ENCODE assay signal across 22 mouse cellular contexts in the genomic region with DNA sequence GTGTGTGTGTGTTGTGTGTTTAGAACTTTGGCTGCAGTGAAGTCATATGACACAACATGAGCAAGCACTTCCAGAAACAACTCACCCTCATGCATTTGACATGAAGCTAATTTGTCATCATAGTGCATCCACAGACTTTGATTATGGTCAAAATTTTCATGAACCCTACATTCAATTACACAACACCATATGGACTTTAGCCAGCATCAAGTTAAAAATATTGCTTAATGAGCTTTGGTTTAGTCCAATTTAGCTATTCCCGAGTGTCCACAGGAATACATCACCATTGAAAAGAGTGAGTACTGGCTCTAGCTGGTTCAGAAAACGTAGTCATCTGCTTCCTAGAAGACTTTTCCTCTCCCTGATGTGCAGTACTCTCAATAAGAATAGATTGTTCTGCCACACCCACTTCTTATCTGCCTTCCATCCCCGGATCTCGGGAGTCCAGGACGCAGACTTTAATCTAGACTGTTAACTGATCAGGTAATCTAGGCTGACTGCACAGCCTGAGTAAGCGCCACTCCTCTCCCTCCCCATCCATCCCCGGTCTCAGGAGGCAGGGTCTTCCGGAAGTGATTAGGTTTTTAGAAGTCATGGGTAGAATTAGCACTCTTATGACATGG. TPM values are rescaled to one million over a fixed set of nuclear protein-coding genes. Genes with fewer than 3 reads are reported as not detected.
DNase-seq lines count a peak whose midpoint lies in the region; ATAC-seq and TF ChIP-seq lines count a peak whose summit lies in the region.
"Had no signal": no experiment of that assay in that cellular context is flagged by ENCODE, and none has a peak within 500 bp of the region (broad histone marks: within the 10 kb centered on the region; RNA-seq: fewer than 3 reads in every experiment).

No protein-coding gene starts in this region.

- 0 out of 2 replicates have a peak, but pooled peaks cover 23% of the 10 kb centered on the region for H3K4me1 ChIP-seq in embryonic facial prominence, embryonic 15.5 days
- peaks cover 27% of the 10 kb centered on the region for H3K4me1 ChIP-seq in embryonic facial prominence, embryonic 10.5 days
- H3K4me1 ChIP-seq in intestine, embryonic 15.5 days (replicated peaks), result no peaks in the 10 kb centered on the region
- no peaks in the 10 kb centered on the region for H3K4me1 ChIP-seq in intestine, postnatal 0 days (replicated peaks; ENCODE audit: control insufficient read depth, insufficient read depth, low read length)
- H3K4me1 ChIP-seq in lung, postnatal 0 days (ENCODE audit: insufficient read depth, low read depth, low read length), result peaks cover 5% of the 10 kb centered on the region; the same call in 1 of the 2 replicates
- H3K4me1 ChIP-seq in lung, adult 2 months (ENCODE audit: control insufficient read depth, insufficient read depth, low read length), result peaks cover 17% of the 10 kb centered on the region
- peaks cover 4% of the 10 kb centered on the region for H3K4me1 ChIP-seq in intestine, embryonic 16.5 days (ENCODE audit: control insufficient read depth, insufficient read depth, low read length)
- H3K4me1 ChIP-seq: neural tube, embryonic 12.5 days had no signal

- H3K27me3 ChIP-seq in embryonic facial prominence, embryonic 15.5 days, result no peaks in the 10 kb centered on the region
- no peaks in the 10 kb centered on the region for H3K27me3 ChIP-seq in embryonic facial prominence, embryonic 10.5 days (replicated peaks; ENCODE audit: low read depth, poor library complexity, severe bottlenecking)
- H3K27me3 ChIP-seq in intestine, embryonic 15.5 days (replicated peaks), result no peaks in the 10 kb centered on the region
- no peaks in the 10 kb centered on the region for H3K27me3 ChIP-seq in intestine, postnatal 0 days (replicated peaks; ENCODE audit: control insufficient read depth, insufficient read depth, low read length)
- H3K27me3 ChIP-seq in lung, postnatal 0 days (replicated peaks; ENCODE audit: insufficient read depth, low read length), result no peaks in the 10 kb centered on the region
- H3K27me3 ChIP-seq in intestine, embryonic 16.5 days (replicated peaks; ENCODE audit: control insufficient read depth, insufficient read depth, low read length), result no peaks in the 10 kb centered on the region
- H3K27me3 ChIP-seq: CH12.LX; forebrain, embryonic 13.5 days; neural tube, embryonic 12.5 days had no signal

- no peak overlapping the region for H3K4me3 ChIP-seq in embryonic facial prominence, embryonic 15.5 days (replicated peaks)
- H3K4me3 ChIP-seq in embryonic facial prominence, embryonic 10.5 days, result no peak overlapping the region
- H3K4me3 ChIP-seq in intestine, embryonic 15.5 days (replicated peaks), result no peak overlapping the region
- H3K4me3 ChIP-seq in intestine, postnatal 0 days (ENCODE audit: low read depth, low read length), result no peak overlapping the region
- no peak overlapping the region for H3K4me3 ChIP-seq in lung, postnatal 0 days (ENCODE audit: low read depth, low read length)
- no peak overlapping the region for H3K4me3 ChIP-seq in lung, adult 2 months (replicated peaks; ENCODE audit: extremely low read depth, low read depth, low read length)
- H3K4me3 ChIP-seq in intestine, embryonic 16.5 days (ENCODE audit: low read length), result no peak overlapping the region
- H3K4me3 ChIP-seq: forebrain, embryonic 13.5 days; neural tube, embryonic 12.5 days had no signal

- 58% methylated on average over 8 of the region's 8 CpGs for WGBS in embryonic facial prominence, embryonic 15.5 days
- 68% methylated on average over 8 of the region's 8 CpGs for WGBS in embryonic facial prominence, embryonic 10.5 days
- 58% methylated on average over 8 of the region's 8 CpGs for WGBS in intestine, embryonic 15.5 days
- WGBS in intestine, postnatal 0 days, result 36% methylated on average over 8 of the region's 8 CpGs
- WGBS in lung, postnatal 0 days, result 46% methylated on average over 8 of the region's 8 CpGs
- WGBS in lung, adult 2 months, result 43% methylated on average over 8 of the region's 8 CpGs
- WGBS in intestine, embryonic 16.5 days, result 54% methylated on average over 8 of the region's 8 CpGs

- TF ChIP-seq POLR2A in lung, adult 2 months (IDR thresholded peaks at IDR 0.05; ENCODE audit: borderline replicate concordance, extremely low read depth, low read depth, low read length), result no peak

- no peak overlapping the region for H3K4me2 ChIP-seq in embryonic facial prominence, embryonic 15.5 days (replicated peaks)
- H3K4me2 ChIP-seq in intestine, embryonic 15.5 days (replicated peaks), result no peak overlapping the region
- no peak overlapping the region for H3K4me2 ChIP-seq in intestine, postnatal 0 days (replicated peaks; ENCODE audit: low read depth)
- H3K4me2 ChIP-seq in lung, postnatal 0 days (replicated peaks; ENCODE audit: low read depth, low read length), result no peak overlapping the region
- no peak overlapping the region for H3K4me2 ChIP-seq in intestine, embryonic 16.5 days (ENCODE audit: low read depth, low read length)
- H3K4me2 ChIP-seq: forebrain, embryonic 13.5 days; hindbrain, embryonic 14.5 days; liver, embryonic 11.5 days; midbrain, embryonic 11.5 days; neural tube, embryonic 12.5 days had no signal

- no peak overlapping the region for H3K9ac ChIP-seq in embryonic facial prominence, embryonic 15.5 days
- H3K9ac ChIP-seq in intestine, embryonic 15.5 days, result no peak overlapping the region
- no peak overlapping the region for H3K9ac ChIP-seq in intestine, postnatal 0 days (ENCODE audit: low read depth, low read length)
- H3K9ac ChIP-seq in lung, postnatal 0 days (replicated peaks; ENCODE audit: low read depth), result no peak overlapping the region
- H3K9ac ChIP-seq in intestine, embryonic 16.5 days (ENCODE audit: low read depth, low read length), result no peak overlapping the region
- H3K9ac ChIP-seq: forebrain, embryonic 13.5 days; hindbrain, embryonic 14.5 days; neural tube, embryonic 12.5 days had no signal

- H3K36me3 ChIP-seq in embryonic facial prominence, embryonic 15.5 days, result no peaks in the 10 kb centered on the region
- no peaks in the 10 kb centered on the region; the same call in 1 of the 2 replicates for H3K36me3 ChIP-seq in embryonic facial prominence, embryonic 10.5 days (replicated peaks)
- no peaks in the 10 kb centered on the region for H3K36me3 ChIP-seq in intestine, embryonic 15.5 days
- no peaks in the 10 kb centered on the region for H3K36me3 ChIP-seq in intestine, postnatal 0 days (ENCODE audit: control insufficient read depth, insufficient read depth)
- H3K36me3 ChIP-seq in lung, postnatal 0 days (ENCODE audit: insufficient read depth, low read length), result no peaks in the 10 kb centered on the region
- no peaks in the 10 kb centered on the region for H3K36me3 ChIP-seq in intestine, embryonic 16.5 days (ENCODE audit: control insufficient read depth, insufficient read depth, low read length)
- H3K36me3 ChIP-seq: neural tube, embryonic 12.5 days had no signal

- no peaks in the 10 kb centered on the region for H3K9me3 ChIP-seq in embryonic facial prominence, embryonic 15.5 days (replicated peaks)
- no peaks in the 10 kb centered on the region; the same call in 1 of the 2 replicates for H3K9me3 ChIP-seq in embryonic facial prominence, embryonic 10.5 days
- H3K9me3 ChIP-seq in intestine, embryonic 15.5 days, result no peaks in the 10 kb centered on the region
- H3K9me3 ChIP-seq in intestine, postnatal 0 days (ENCODE audit: control insufficient read depth), result no peaks in the 10 kb centered on the region
- H3K9me3 ChIP-seq in lung, postnatal 0 days (ENCODE audit: low read length), result no peaks in the 10 kb centered on the region
- H3K9me3 ChIP-seq in intestine, embryonic 16.5 days (ENCODE audit: control insufficient read depth, low read length), result no peaks in the 10 kb centered on the region
- H3K9me3 ChIP-seq: forebrain, embryonic 13.5 days; neural tube, embryonic 12.5 days had no signal

- 0 out of 2 replicates have a peak overlapping the region, but pooled peaks have one; percentile 7 for H3K27ac ChIP-seq in embryonic facial prominence, embryonic 15.5 days (replicated peaks)
- H3K27ac ChIP-seq in embryonic facial prominence, embryonic 10.5 days (replicated peaks), result no peak overlapping the region
- no peak overlapping the region for H3K27ac ChIP-seq in intestine, embryonic 15.5 days
- H3K27ac ChIP-seq in intestine, postnatal 0 days (ENCODE audit: low read depth, low read length), result no peak overlapping the region
- H3K27ac ChIP-seq in lung, postnatal 0 days (ENCODE audit: low read length), result no peak overlapping the region
- no peak overlapping the region for H3K27ac ChIP-seq in intestine, embryonic 16.5 days (ENCODE audit: low read length)
- H3K27ac ChIP-seq: forebrain, embryonic 13.5 days; hindbrain, embryonic 14.5 days; neural tube, embryonic 12.5 days had no signal

- DNase-seq in embryonic facial prominence, embryonic 10.5 days (ENCODE audit: low spot score), result no peak
- DNase-seq in lung, postnatal 0 days (ENCODE audit: low spot score), result peak; percentile 51
- DNase-seq in lung, adult 2 months, result no peak
- no peak for DNase-seq in natural killer cell, adult 2 months (ENCODE audit: low spot score in 2 of 2)
- DNase-seq: adrenal gland, adult 8-10 months; kidney, postnatal 36 days; layer of hippocampus, postnatal 36 days; right cerebral cortex, adult 18-20 months; spleen, adult 18-20 months; thymus, postnatal 14 days had no signal

- no peak for TF ChIP-seq CTCF in intestine, postnatal 0 days (IDR thresholded peaks at IDR 0.05; ENCODE audit: low read depth)
- no peak for TF ChIP-seq CTCF in lung, postnatal 0 days (IDR thresholded peaks at IDR 0.05)
- TF ChIP-seq CTCF in lung, adult 2 months (IDR thresholded peaks at IDR 0.05; ENCODE audit: insufficient read depth, low read length), result no peak

- no peak for TF ChIP-seq EP300 in lung, postnatal 0 days (IDR thresholded peaks at IDR 0.05)

- ATAC-seq in embryonic facial prominence, embryonic 15.5 days (ENCODE audit: insufficient number of reproducible peaks, low FRiP score, low TSS enrichment, low read depth), result no peak
- peak; percentile 55; the same call in 1 of the 2 replicates for ATAC-seq in intestine, embryonic 15.5 days
- no peak for ATAC-seq in intestine, postnatal 0 days
- ATAC-seq in lung, postnatal 0 days, result peak; percentile 14; the same call in 1 of the 2 replicates
- peak; percentile 71 for ATAC-seq in intestine, embryonic 16.5 days
- ATAC-seq: activated CD4-positive, CD25-positive, alpha-beta regulatory T cell, adult 4 months; forebrain, embryonic 13.5 days; midbrain, embryonic 16.5 days had no signal

RNA-seq across cellular contexts. Expression of a gene that starts 33.7 kb away (rescaled TPM):
- polyA plus RNA-seq in embryonic facial prominence, embryonic 15.5 days (2015; fragmentation: Nextera tagmentation; extraction: Ambion mirVana), result 8.7 and 9.5 TPM in 2 replicates
- polyA plus RNA-seq in embryonic facial prominence, embryonic 10.5 days (2016; fragmentation: Nextera tagmentation; extraction: Ambion mirVana), result 3.5 and 3.7 TPM in 2 replicates
- polyA plus RNA-seq in intestine, embryonic 15.5 days (2015; fragmentation: Nextera tagmentation; extraction: Ambion mirVana), result 4.7 TPM in 2 replicates
- polyA plus RNA-seq in intestine, postnatal 0 days (2015; fragmentation: Nextera tagmentation; extraction: Ambion mirVana), result 3.3 and 4.4 TPM in 2 replicates
- polyA plus RNA-seq in lung, postnatal 0 days (2015; fragmentation: Nextera tagmentation; extraction: Ambion mirVana), result 15.1 and 18.4 TPM in 2 replicates
- 23.0 and 34.2 TPM in 2 replicates for polyA plus RNA-seq in lung, adult 2 months (2012; rRNA removed)
- polyA plus RNA-seq in intestine, embryonic 16.5 days (2015; fragmentation: Nextera tagmentation; extraction: Ambion mirVana), result 3.1 and 3.2 TPM in 2 replicates

Comparison
In these comparisons a context has a peak if more than half of its experiments do, and no peak if none do; other contexts are left out.
1. ATAC-seq: peak in intestine, embryonic 15.5 days (single experiment), lung, postnatal 0 days (single experiment) and intestine, embryonic 16.5 days (single experiment); none in embryonic facial prominence, embryonic 15.5 days (single experiment) and intestine, postnatal 0 days (single experiment).